Mouse (Mus musculus) c-Kit-positive CD71-positive TER-119-positive erythroid progenitor cells, embryonic 14.5 days (primary cell): ENCODE data around the gene Sgcd.

ENCODE experiments used
- DNase-seq: peaks from one replicate; pipeline ENCODE4 v3.0.0-alpha.2; 2013; ENCODE audit warnings: low spot score

Sgcd gene

GRCm38 (mm10) chr11:47988697-47989533 lies at the start of gene Sgcd:
Sgcd (minus strand) TSS chr11:47988969.
- DNase-seq, result no peak

- DNase-seq, result no peak
Measured at GRCm38 (mm10) chr11:48038051-48038450, 49.3 kb upstream of the Sgcd start.

GRCm38 (mm10) chr11:48012836-48013235 lies 24.1 kb upstream of the Sgcd start:
- DNase-seq, result peak; percentile 1

- no peak for DNase-seq
Measured at GRCm38 (mm10) chr11:47988333-47988696, 454 bp downstream of the Sgcd start.

GRCm38 (mm10) chr11:47987893-47988267 lies 889 bp downstream of the Sgcd start:
- no peak for DNase-seq

GRCm38 (mm10) chr11:47987251-47987892 lies 1.4 kb downstream of the Sgcd start:
- DNase-seq, result no peak

GRCm38 (mm10) chr11:47982152-47982551 lies 6.6 kb downstream of the Sgcd start:
- DNase-seq, result no peak

GRCm38 (mm10) chr11:47981108-47981507 lies 7.7 kb downstream of the Sgcd start:
- no peak for DNase-seq

- no peak for DNase-seq
Measured at GRCm38 (mm10) chr11:47953291-47953690, 35.5 kb downstream of the Sgcd start.

GRCm38 (mm10) chr11:47952366-47952765 lies 36.4 kb downstream of the Sgcd start:
- DNase-seq, result no peak

- DNase-seq, result no peak
Measured at GRCm38 (mm10) chr11:47939795-47940194, 49.0 kb downstream of the Sgcd start.

- no peak for DNase-seq
Measured at GRCm38 (mm10) chr11:47917616-47918015, 71.2 kb downstream of the Sgcd start.

GRCm38 (mm10) chr11:47891617-47892172 lies 97.1 kb downstream of the Sgcd start:
- DNase-seq, result no peak

GRCm38 (mm10) chr11:47890315-47890714 lies 98.5 kb downstream of the Sgcd start:
- DNase-seq, result peak; percentile 2

GRCm38 (mm10) chr11:47885310-47885709 lies 103.5 kb downstream of the Sgcd start:
- no peak for DNase-seq

GRCm38 (mm10) chr11:47883545-47883944 lies 105.2 kb downstream of the Sgcd start:
- DNase-seq, result no peak

GRCm38 (mm10) chr11:47876633-47877170 lies 112.1 kb downstream of the Sgcd start:
- DNase-seq, result no peak

- DNase-seq, result no peak
Measured at GRCm38 (mm10) chr11:47845894-47846293, 142.9 kb downstream of the Sgcd start.

GRCm38 (mm10) chr11:47833283-47833682 lies 155.5 kb downstream of the Sgcd start:
- DNase-seq, result no peak

- DNase-seq, result no peak
Measured at GRCm38 (mm10) chr11:47810307-47810706, 178.5 kb downstream of the Sgcd start.

- DNase-seq, result no peak
Measured at GRCm38 (mm10) chr11:47804101-47804715, 184.6 kb downstream of the Sgcd start.

- no peak for DNase-seq
Measured at GRCm38 (mm10) chr11:47777916-47778226, 210.9 kb downstream of the Sgcd start.
